Mouse (Mus musculus) neutrophil, adult 5-6 weeks (primary cell): ENCODE measurements around the gene Zfp575. TPM values are rescaled to one million over a fixed set of nuclear protein-coding genes. Genes with fewer than 3 reads are reported as not detected.

ENCODE experiments used
- ATAC-seq: fragments of 151-379, 151-347 bp; 2 replicates; pipeline ENCODE4 v1.8.0; 2017; ENCODE audit warnings: mild to moderate bottlenecking, moderate TSS enrichment; ENCODE audit not compliant: insufficient number of reproducible peaks, poor library complexity, low FRiP score, severe bottlenecking; ENCODE audit errors: extremely low read depth
- total RNA-seq: library from RNA; stranded (forward); fragments of 200-1000 nt; gene quantifications from 2 replicates; pipeline ENCODE4 v1.2.3, GENCODE M21; 2017

Gene Zfp575
- total RNA-seq, 1 experiment from 2014 or later = not detected

DNA sequence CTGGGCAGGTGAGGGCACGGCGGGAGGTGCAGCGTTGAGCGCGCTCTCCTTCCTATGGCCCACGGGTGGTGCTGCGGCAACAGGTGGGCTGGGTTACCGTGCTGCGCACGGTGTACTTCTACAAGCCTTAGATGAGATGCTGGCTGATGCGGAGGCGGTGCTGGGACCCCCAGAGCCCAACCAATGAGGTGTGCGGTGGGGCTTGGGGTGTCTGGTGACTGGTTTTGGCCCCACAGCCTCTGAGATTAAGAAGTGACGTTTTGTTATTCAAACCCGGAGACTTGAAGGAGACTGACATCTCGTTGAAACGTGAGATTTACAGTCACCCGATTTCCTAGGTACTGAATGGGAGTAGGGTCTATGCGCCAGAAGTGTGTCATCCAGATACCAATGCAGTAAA, 53.1 kb downstream of the Zfp575 start:
- no peak for ATAC-seq

Other genes starting within 250 kb of the Zfp575 start
- gene Lypd5, start 238.4 kb downstream of the Zfp575 start, total RNA-seq = not detected in 2 replicates
- gene Kcnn4, start 217.4 kb downstream of the Zfp575 start, total RNA-seq = 13.6 and 14.8 TPM in 2 replicates
- 30.7 and 33.6 TPM in 2 replicates for gene Smg9, start 188.0 kb downstream of the Zfp575 start, total RNA-seq
- 3.1 and 4.4 TPM in 2 replicates for gene Irgc1, start 135.3 kb downstream of the Zfp575 start, total RNA-seq
- 209 and 221 TPM in 2 replicates for gene Plaur, start 125.2 kb downstream of the Zfp575 start, total RNA-seq
- gene Cadm4, start 105.6 kb downstream of the Zfp575 start, total RNA-seq = not detected in 2 replicates
- 0.49 TPM in 1 of 2 replicates, not detected in the other for gene Zfp428, start 80.6 kb downstream of the Zfp575 start, total RNA-seq
- not detected in 2 replicates for gene AC161166.1, start 75.2 kb downstream of the Zfp575 start, total RNA-seq
- gene Irgq, start 57.0 kb downstream of the Zfp575 start, total RNA-seq = 12.4 and 14.0 TPM in 2 replicates
- gene Pinlyp, start 41.5 kb downstream of the Zfp575 start, total RNA-seq = not detected in 2 replicates
- gene Xrcc1, start 41.4 kb downstream of the Zfp575 start, total RNA-seq = 38.4 and 56.0 TPM in 2 replicates
- gene Ethe1, start 98 bp downstream of the Zfp575 start, total RNA-seq = 5.8 and 6.1 TPM in 2 replicates
- 13.7 and 13.9 TPM in 2 replicates for gene Phldb3, start 23.1 kb upstream of the Zfp575 start, total RNA-seq
- gene Lypd3, start 48.9 kb upstream of the Zfp575 start, total RNA-seq = not detected in 2 replicates
- gene Tex101, start 89.0 kb upstream of the Zfp575 start, total RNA-seq = not detected in 2 replicates
- not detected in 2 replicates for gene BC049730, start 121.6 kb upstream of the Zfp575 start, total RNA-seq
- not detected in 2 replicates for gene Gm4763, start 139.3 kb upstream of the Zfp575 start, total RNA-seq
- gene Cd177, start 172.7 kb upstream of the Zfp575 start, total RNA-seq = 40.7 and 50.3 TPM in 2 replicates
- 30.5 and 43.1 TPM in 2 replicates for gene Ceacam10, start 189.6 kb upstream of the Zfp575 start, total RNA-seq